ENCODE assay signal across 30 mouse cellular contexts in genomic region chr1:189055933-189056332, GRCm38 (mm10). TPM values are rescaled to one million over a fixed set of nuclear protein-coding genes. Genes with fewer than 3 reads are reported as not detected.
A peak's percentile ranks its signal among the peaks of the same experiment; 100 is the strongest.
DNase-seq lines count a peak whose midpoint lies in the region; ATAC-seq and TF ChIP-seq lines count a peak whose summit lies in the region.
"Had no signal": no experiment of that assay in that cellular context is flagged by ENCODE, and none has a peak within 500 bp of the region (broad histone marks: within the 10 kb centered on the region; RNA-seq: fewer than 3 reads in every experiment).

No protein-coding gene starts in this region.

- H3K9ac ChIP-seq in embryonic facial prominence, embryonic 11.5 days (replicated peaks; ENCODE audit: low read length) = no peak overlapping the region
- no peak overlapping the region for H3K9ac ChIP-seq in lung, embryonic 14.5 days
- H3K9ac ChIP-seq: embryonic facial prominence, embryonic 12.5 days; heart, embryonic 15.5 days; limb, embryonic 12.5 days; midbrain, embryonic 12.5 days; neural tube, embryonic 12.5 days had no signal

- H3K27me3 ChIP-seq in embryonic facial prominence, embryonic 11.5 days (ENCODE audit: control insufficient read depth, insufficient read depth, low read length) = no peaks in the 10 kb centered on the region
- no peaks in the 10 kb centered on the region for H3K27me3 ChIP-seq in embryonic facial prominence, embryonic 10.5 days (replicated peaks; ENCODE audit: low read depth, poor library complexity, severe bottlenecking)
- H3K27me3 ChIP-seq in lung, embryonic 14.5 days (ENCODE audit: insufficient read depth, low read length) = no peaks in the 10 kb centered on the region
- H3K27me3 ChIP-seq: embryonic facial prominence, embryonic 12.5 days; heart, embryonic 15.5 days; limb, embryonic 12.5 days; midbrain, embryonic 12.5 days; neural tube, embryonic 12.5 days; Patski had no signal

- ATAC-seq in embryonic facial prominence, embryonic 11.5 days (replicated peaks; ENCODE audit: insufficient number of reproducible peaks, low FRiP score, low TSS enrichment, low read depth) = no peak
- ATAC-seq in lung, embryonic 14.5 days (ENCODE audit: insufficient read depth) = no peak
- ATAC-seq: forebrain, embryonic 16.5 days; hindbrain, embryonic 16.5 days; Patski had no signal

- H3K4me1 ChIP-seq in embryonic facial prominence, embryonic 11.5 days (ENCODE audit: control insufficient read depth, insufficient read depth, low read length) = no peaks in the 10 kb centered on the region
- no peaks in the 10 kb centered on the region for H3K4me1 ChIP-seq in embryonic facial prominence, embryonic 10.5 days
- no peaks in the 10 kb centered on the region for H3K4me1 ChIP-seq in lung, embryonic 14.5 days (ENCODE audit: insufficient read depth)
- no peaks in the 10 kb centered on the region for H3K4me1 ChIP-seq in lung, adult 2 months (ENCODE audit: control insufficient read depth, insufficient read depth, low read length)
- H3K4me1 ChIP-seq: embryonic facial prominence, embryonic 12.5 days; forebrain, embryonic 10.5 days; heart, embryonic 15.5 days; limb, embryonic 12.5 days; midbrain, embryonic 12.5 days; neural tube, embryonic 12.5 days had no signal

- no peak overlapping the region for H3K27ac ChIP-seq in embryonic facial prominence, embryonic 11.5 days (replicated peaks; ENCODE audit: low read depth, low read length)
- H3K27ac ChIP-seq in embryonic facial prominence, embryonic 10.5 days (replicated peaks) = no peak overlapping the region
- no peak overlapping the region for H3K27ac ChIP-seq in lung, embryonic 14.5 days (ENCODE audit: low read depth)
- H3K27ac ChIP-seq: embryonic facial prominence, embryonic 12.5 days; forebrain, embryonic 10.5 days; heart, embryonic 15.5 days; limb, embryonic 12.5 days; midbrain, embryonic 12.5 days; neural tube, embryonic 12.5 days; stomach, postnatal 0 days had no signal

- 64% methylated on average over 2 of the region's 2 CpGs for WGBS in embryonic facial prominence, embryonic 11.5 days
- 69% methylated on average over 2 of the region's 2 CpGs for WGBS in embryonic facial prominence, embryonic 10.5 days
- 16% methylated on average over 2 of the region's 2 CpGs for WGBS in lung, embryonic 14.5 days
- 45% methylated on average over 2 of the region's 2 CpGs for WGBS in lung, adult 2 months

- H3K4me3 ChIP-seq in embryonic facial prominence, embryonic 11.5 days (ENCODE audit: low read depth, low read length) = no peak overlapping the region
- H3K4me3 ChIP-seq in embryonic facial prominence, embryonic 10.5 days = no peak overlapping the region
- H3K4me3 ChIP-seq in lung, embryonic 14.5 days (ENCODE audit: low read depth, low read length) = no peak overlapping the region
- H3K4me3 ChIP-seq in lung, adult 2 months (replicated peaks; ENCODE audit: extremely low read depth, low read depth, low read length) = no peak overlapping the region
- H3K4me3 ChIP-seq: embryonic facial prominence, embryonic 12.5 days; forebrain, embryonic 10.5 days; heart, embryonic 15.5 days; limb, embryonic 12.5 days; midbrain, embryonic 12.5 days; myocyte; neural tube, embryonic 12.5 days had no signal

- H3K36me3 ChIP-seq in embryonic facial prominence, embryonic 11.5 days (replicated peaks; ENCODE audit: control insufficient read depth, insufficient read depth, low read depth, low read length) = no peaks in the 10 kb centered on the region
- H3K36me3 ChIP-seq in embryonic facial prominence, embryonic 10.5 days (replicated peaks) = no peaks in the 10 kb centered on the region
- H3K36me3 ChIP-seq in lung, embryonic 14.5 days (ENCODE audit: insufficient read depth) = no peaks in the 10 kb centered on the region
- H3K36me3 ChIP-seq: embryonic facial prominence, embryonic 12.5 days; forebrain, embryonic 10.5 days; heart, embryonic 15.5 days; limb, embryonic 12.5 days; midbrain, embryonic 12.5 days; neural tube, embryonic 12.5 days had no signal

- TF ChIP-seq CTCF in lung, embryonic 14.5 days (IDR thresholded peaks at IDR 0.05; ENCODE audit: low read depth) = no peak
- TF ChIP-seq CTCF in lung, adult 2 months (IDR thresholded peaks at IDR 0.05; ENCODE audit: insufficient read depth, low read length) = no peak

- H3K9me3 ChIP-seq in embryonic facial prominence, embryonic 11.5 days (replicated peaks; ENCODE audit: control insufficient read depth, low read length) = no peaks in the 10 kb centered on the region
- no peaks in the 10 kb centered on the region for H3K9me3 ChIP-seq in embryonic facial prominence, embryonic 10.5 days
- no peaks in the 10 kb centered on the region for H3K9me3 ChIP-seq in lung, embryonic 14.5 days (ENCODE audit: low read depth, low read length)
- H3K9me3 ChIP-seq: embryonic facial prominence, embryonic 12.5 days; forebrain, embryonic 10.5 days; heart, embryonic 15.5 days; limb, embryonic 12.5 days; midbrain, embryonic 12.5 days; neural tube, embryonic 12.5 days had no signal

- no peak for TF ChIP-seq POLR2A in lung, adult 2 months (IDR thresholded peaks at IDR 0.05; ENCODE audit: borderline replicate concordance, extremely low read depth, low read depth, low read length)

- no peak overlapping the region for H3K4me2 ChIP-seq in embryonic facial prominence, embryonic 11.5 days (ENCODE audit: low read depth, low read length)
- no peak overlapping the region for H3K4me2 ChIP-seq in lung, embryonic 14.5 days
- H3K4me2 ChIP-seq: embryonic facial prominence, embryonic 12.5 days; heart, embryonic 15.5 days; limb, embryonic 12.5 days; liver, embryonic 11.5 days; midbrain, embryonic 12.5 days; neural tube, embryonic 12.5 days had no signal

- peak; percentile 5 for DNase-seq in embryonic facial prominence, embryonic 11.5 days (ENCODE audit: low spot score)
- no peak for DNase-seq in embryonic facial prominence, embryonic 10.5 days (ENCODE audit: low spot score)
- peak; percentile 38 for DNase-seq in lung, embryonic 14.5 days
- DNase-seq in lung, adult 2 months = no peak
- DNase-seq in embryo, embryonic 10.5 days (ENCODE audit: low spot score) = peak; percentile 29
- DNase-seq in adipocyte (ENCODE audit: low spot score) = no peak
- DNase-seq in gastrocnemius, postnatal 4 days (ENCODE audit: low spot score in 2 of 2) = no peak
- DNase-seq: adrenal gland, adult 2 months; adrenal gland, postnatal 36 days; cerebellum, adult 18-20 months; cerebellum, postnatal 10 days; kidney, adult 8-10 months; kidney, postnatal 10 days; layer of hippocampus, adult 9-11 months; lung, postnatal 36 days; right cerebral cortex, adult 18-20 months; thymus, adult 18-20 months; thymus, postnatal 25 days had no signal

RNA-seq across cellular contexts. Expression of gene Kctd3, which starts 48.3 kb away (rescaled TPM):
- 35.5 and 36.9 TPM in 2 replicates for polyA plus RNA-seq in embryonic facial prominence, embryonic 11.5 days (2014; fragmentation: Nextera tagmentation; extraction: Ambion mirVana)
- 28.1 and 31.0 TPM in 2 replicates for polyA plus RNA-seq in embryonic facial prominence, embryonic 10.5 days (2016; fragmentation: Nextera tagmentation; extraction: Ambion mirVana)
- polyA plus RNA-seq in lung, embryonic 14.5 days (2014; fragmentation: Nextera tagmentation; extraction: Ambion mirVana) = 38.7 and 45.9 TPM in 2 replicates
- 34.0 and 40.0 TPM in 2 replicates for polyA plus RNA-seq in lung, adult 2 months (2012; rRNA removed)
- 10 to 100 TPM; 39.7 to 41.9 TPM for total RNA-seq in gastrocnemius, postnatal 4 days (2021)

Comparison
In these comparisons a context has a peak if more than half of its experiments do, and no peak if none do; other contexts are left out.
1. DNase-seq: peak in embryonic facial prominence, embryonic 11.5 days (single experiment), lung, embryonic 14.5 days (single experiment) and embryo, embryonic 10.5 days (single experiment); none in embryonic facial prominence, embryonic 10.5 days (single experiment), lung, adult 2 months (single experiment), adipocyte (single experiment) and gastrocnemius, postnatal 4 days (0 of 2).